Mouse (Mus musculus) CH12.LX (cell line): ENCODE measurements around the gene Gm36028.

ENCODE experiments used
- CHD2 ChIP-seq: IDR thresholded peaks from 2 replicates; pipeline ENCODE4 v1.6.1; 2011; ENCODE audit warnings: low read length, improper control_type of control experiment
- CTCF ChIP-seq, 2 experiments: IDR thresholded peaks in 1 of 2; conservative IDR thresholded peaks in 1 of 2; 2 replicates each; pipeline ENCODE4 v1.5.1; 2011 to 2012; ENCODE audit warnings: low read depth in 2 of 2, low read length in 2 of 2, improper control_type of control experiment in 1 of 2, inconsistent platforms in 1 of 2, mild to moderate bottlenecking in 1 of 2, moderate library complexity in 1 of 2
- E2F4 ChIP-seq: IDR thresholded peaks from 2 replicates; pipeline ENCODE4 v1.6.1; 2011; ENCODE audit warnings: low read depth, low read length, improper control_type of control experiment; ENCODE audit not compliant: insufficient replicate concordance
- EP300 ChIP-seq: IDR thresholded peaks from 2 replicates; pipeline ENCODE4 v1.6.1; 2011; ENCODE audit warnings: low read length, improper control_type of control experiment

GRCm38 (mm10) chr16:37831041-37831440, 29.9 kb downstream of the Gm36028 start:
- TF ChIP-seq EP300 (no peak), E2F4 (no peak), CHD2 (no peak), CTCF (conservative IDR thresholded peaks at IDR 0.05 in 1 of 2, IDR thresholded peaks at IDR 0.05 in 1 of 2; ENCODE audit: low read depth in 2 of 2, low read length in 2 of 2) (no peak)
